Comparison of ENCODE assay signal across 31 mouse cellular contexts in genomic region chr3:104032086-104032485, GRCm38 (mm10).
DNase-seq lines count a peak whose midpoint lies in the region; ATAC-seq and TF ChIP-seq lines count a peak whose summit lies in the region.
"Had no signal": no experiment of that assay in that cellular context is flagged by ENCODE, and none has a peak within 500 bp of the region (broad histone marks: within the 10 kb centered on the region; RNA-seq: fewer than 3 reads in every experiment).

No protein-coding gene starts in this region.

- DNase-seq in liver (no peak), MEL-GATA-1-ER (ENCODE audit: extremely low read depth, low read depth) (peak; percentile 43)
- no peak for DNase-seq in liver, embryonic 14.5 days (ENCODE audit: low read depth in 3 of 3, low spot score in 3 of 3)
- no peak for DNase-seq in frontal cortex, postnatal 25 days (ENCODE audit: low spot score in 2 of 2)
- DNase-seq in lung, postnatal 10 days = no peak
- DNase-seq: adrenal gland, adult 8-10 months; adrenal gland, postnatal 25 days; B cell, adult 2 months; cerebellum, adult 11 months; cerebellum, adult 2 months; cerebellum, adult 9-11 months; cerebellum, postnatal 36 days; embryo, embryonic 11 days; gastrocnemius, adult 2 months; gastrocnemius, postnatal 14 days; heart, adult 18-20 months; heart, postnatal 10 days; heart, postnatal 36 days had no signal

- H3K4me1 ChIP-seq in liver, embryonic 12.5 days = 0 out of 2 replicates have a peak, but pooled peaks cover 3% of the 10 kb centered on the region
- 0 out of 4 replicates have a peak, but pooled peaks cover 0 to 3% of the 10 kb centered on the region in 2 experiments for H3K4me1 ChIP-seq in liver, embryonic 14.5 days (replicated peaks; ENCODE audit: control insufficient read depth in 2 of 2, insufficient read depth in 2 of 2, low read length in 1 of 2)
- H3K4me1 ChIP-seq: embryonic facial prominence, embryonic 10.5 days; embryonic facial prominence, embryonic 13.5 days; forebrain, embryonic 13.5 days; heart, embryonic 12.5 days; hindbrain, embryonic 10.5 days; hindbrain, embryonic 13.5 days had no signal

- WGBS in liver, embryonic 12.5 days (ENCODE audit: insufficient replicate concordance) = 50% methylated on average over 1 of the region's 1 CpGs
- WGBS in liver, embryonic 14.5 days (ENCODE audit: insufficient replicate concordance) = 24% methylated on average over 1 of the region's 1 CpGs

- no peaks in the 10 kb centered on the region for H3K9me3 ChIP-seq in liver, embryonic 12.5 days (replicated peaks)
- no peaks in the 10 kb centered on the region for H3K9me3 ChIP-seq in liver, embryonic 14.5 days (ENCODE audit: control insufficient read depth, low read length)
- H3K9me3 ChIP-seq: embryonic facial prominence, embryonic 10.5 days; embryonic facial prominence, embryonic 13.5 days; forebrain, embryonic 13.5 days; G1E; heart, embryonic 12.5 days; heart, embryonic 15.5 days; hindbrain, embryonic 10.5 days; hindbrain, embryonic 13.5 days had no signal

- no peak overlapping the region for H3K4me3 ChIP-seq in liver, embryonic 12.5 days
- H3K4me3 ChIP-seq in liver, embryonic 14.5 days (ENCODE audit: insufficient read depth in 1 of 2, low read depth in 2 of 2, low read length in 2 of 2) = no peak overlapping the region
- H3K4me3 ChIP-seq: embryonic facial prominence, embryonic 10.5 days; embryonic facial prominence, embryonic 13.5 days; erythroblast, embryonic 14.5 days; forebrain, embryonic 13.5 days; gastrocnemius, adult 2 months; heart, embryonic 12.5 days; heart, embryonic 15.5 days; hindbrain, embryonic 10.5 days; hindbrain, embryonic 13.5 days had no signal

- no peak overlapping the region for H3K9ac ChIP-seq in liver, embryonic 12.5 days
- no peak overlapping the region for H3K9ac ChIP-seq in liver, embryonic 14.5 days (replicated peaks)
- H3K9ac ChIP-seq: embryonic facial prominence, embryonic 13.5 days; forebrain, embryonic 13.5 days; heart, embryonic 12.5 days; heart, embryonic 15.5 days; hindbrain, embryonic 13.5 days had no signal

- H3K27me3 ChIP-seq in liver, embryonic 12.5 days (replicated peaks) = no peaks in the 10 kb centered on the region
- no peaks in the 10 kb centered on the region for H3K27me3 ChIP-seq in liver, embryonic 14.5 days (ENCODE audit: control insufficient read depth, insufficient read depth, low read length)
- H3K27me3 ChIP-seq: CH12.LX; embryonic facial prominence, embryonic 13.5 days; forebrain, embryonic 13.5 days; heart, embryonic 12.5 days; heart, embryonic 15.5 days; hindbrain, embryonic 13.5 days had no signal

- H3K4me2 ChIP-seq in liver, embryonic 12.5 days = no peak overlapping the region
- no peak overlapping the region for H3K4me2 ChIP-seq in liver, embryonic 14.5 days (ENCODE audit: low read depth)
- H3K4me2 ChIP-seq: embryonic facial prominence, embryonic 13.5 days; forebrain, embryonic 13.5 days; heart, embryonic 12.5 days; heart, embryonic 15.5 days; hindbrain, embryonic 13.5 days had no signal

- no peak for TF ChIP-seq EP300 in liver, embryonic 14.5 days (IDR thresholded peaks at IDR 0.05; ENCODE audit: low read depth)

- TF ChIP-seq CTCF in liver, embryonic 14.5 days (IDR thresholded peaks at IDR 0.05; ENCODE audit: low read depth) = no peak

- no peak overlapping the region for H3K27ac ChIP-seq in liver, embryonic 12.5 days
- no peak overlapping the region for H3K27ac ChIP-seq in liver, embryonic 14.5 days
- H3K27ac ChIP-seq: embryonic facial prominence, embryonic 10.5 days; embryonic facial prominence, embryonic 13.5 days; forebrain, embryonic 13.5 days; gastrocnemius, adult 2 months; heart, embryonic 15.5 days; hindbrain, embryonic 10.5 days; hindbrain, embryonic 13.5 days had no signal

- 0 out of 2 replicates have a peak, but pooled peaks cover 3% of the 10 kb centered on the region for H3K36me3 ChIP-seq in liver, embryonic 12.5 days
- no peaks in the 10 kb centered on the region for H3K36me3 ChIP-seq in liver, embryonic 14.5 days (replicated peaks; ENCODE audit: control insufficient read depth, insufficient read depth, low read depth)
- H3K36me3 ChIP-seq: embryonic facial prominence, embryonic 10.5 days; embryonic facial prominence, embryonic 13.5 days; G1E; hindbrain, embryonic 10.5 days had no signal

- peak; percentile 32 for ATAC-seq in liver, embryonic 12.5 days
- ATAC-seq in liver, embryonic 14.5 days (ENCODE audit: insufficient read depth) = peak; percentile 33; the same call in 1 of the 2 replicates
- peak; percentile 86 for ATAC-seq in megakaryocyte-erythroid progenitor cell, adult 5-6 weeks (replicated peaks; ENCODE audit: low FRiP score, low TSS enrichment, poor library complexity, severe bottlenecking)
- ATAC-seq: activated CD4-positive, CD25-positive, alpha-beta regulatory T cell, adult 4 months; forebrain, embryonic 13.5 days had no signal

Comparison
In these comparisons a context has a peak if more than half of its experiments do, and no peak if none do; other contexts are left out.
1. ATAC-seq: peak in every context shown above with its lines; median percentile 86 in megakaryocyte-erythroid progenitor cell, adult 5-6 weeks; 33 in liver, embryonic 14.5 days; 32 in liver, embryonic 12.5 days.